Comparison of ENCODE assay signal across 9 mouse cellular contexts in the genomic region with DNA sequence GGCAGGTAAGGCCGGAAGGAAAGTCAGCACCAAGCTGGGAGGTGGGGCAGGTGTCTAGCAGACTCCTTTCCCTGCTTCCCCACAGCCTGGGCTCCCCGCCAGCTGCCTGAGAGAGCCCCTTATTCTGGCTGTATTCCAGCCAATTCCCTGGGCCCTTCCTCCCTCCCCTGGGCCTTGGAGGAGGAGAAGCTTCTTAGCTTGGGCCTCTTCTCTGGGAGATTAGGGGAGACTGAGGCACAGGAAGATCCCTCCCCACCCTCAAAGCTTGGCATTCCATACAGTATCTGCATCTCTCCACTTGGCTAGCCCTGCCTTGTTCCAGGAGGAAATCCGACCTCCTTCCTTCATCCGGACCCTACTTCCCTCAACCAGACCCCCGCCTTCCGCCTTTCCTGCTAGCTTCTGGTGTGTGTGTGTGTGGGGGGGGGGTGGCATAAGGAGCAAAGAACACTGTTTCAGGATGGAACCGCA. TPM values are rescaled to one million over a fixed set of nuclear protein-coding genes. Genes with fewer than 3 reads are reported as not detected.
DNase-seq lines count a peak whose midpoint lies in the region; ATAC-seq and TF ChIP-seq lines count a peak whose summit lies in the region.
"Had no signal": no experiment of that assay in that cellular context is flagged by ENCODE, and none has a peak within 500 bp of the region (broad histone marks: within the 10 kb centered on the region; RNA-seq: fewer than 3 reads in every experiment).

No protein-coding gene starts in this region.

- ATAC-seq in forebrain, postnatal 0 days = peak; percentile 2; the same call in 1 of the 2 replicates
- no peak for ATAC-seq in neural tube, embryonic 12.5 days (ENCODE audit: low FRiP score, low read depth)

- H3K27me3 ChIP-seq in forebrain, postnatal 0 days (ENCODE audit: insufficient read depth, low read length) = no peaks in the 10 kb centered on the region
- peaks cover 23% of the 10 kb centered on the region for H3K27me3 ChIP-seq in neural tube, embryonic 12.5 days (replicated peaks)

- peak overlapping the region; percentile 100 for H3K9ac ChIP-seq in forebrain, postnatal 0 days
- peak overlapping the region; percentile 99 for H3K9ac ChIP-seq in neural tube, embryonic 12.5 days

- DNase-seq in kidney, adult 18-20 months = peak; percentile 31
- no peak for DNase-seq in kidney, adult 9 months
- DNase-seq in forebrain, postnatal 0 days = peak; percentile 78
- peak; percentile 85 for DNase-seq in kidney, postnatal 10 days
- DNase-seq in spleen, postnatal 10 days (ENCODE audit: low spot score in 2 of 2) = no peak
- no peak for DNase-seq in natural killer cell, adult 2 months (ENCODE audit: low spot score in 2 of 2)

- WGBS in forebrain, postnatal 0 days = 2% methylated on average over 7 of the region's 7 CpGs
- WGBS in neural tube, embryonic 12.5 days = 19% methylated on average over 7 of the region's 7 CpGs

- TF ChIP-seq CTCF in forebrain, postnatal 0 days (IDR thresholded peaks at IDR 0.05; ENCODE audit: low read depth) = no peak

- H3K9me3 ChIP-seq in forebrain, postnatal 0 days (ENCODE audit: low read length) = no peaks in the 10 kb centered on the region
- H3K9me3 ChIP-seq in neural tube, embryonic 12.5 days = no peaks in the 10 kb centered on the region

- peaks cover 22% of the 10 kb centered on the region for H3K36me3 ChIP-seq in forebrain, postnatal 0 days (ENCODE audit: insufficient read depth)
- peaks cover 28% of the 10 kb centered on the region for H3K36me3 ChIP-seq in neural tube, embryonic 12.5 days

- peak overlapping the region; percentile 85 for H3K4me2 ChIP-seq in forebrain, postnatal 0 days (ENCODE audit: low read depth)
- peak overlapping the region; percentile 95 for H3K4me2 ChIP-seq in neural tube, embryonic 12.5 days (replicated peaks)

- peak overlapping the region; percentile 39 for H3K27ac ChIP-seq in brown adipose tissue, adult 24 weeks (replicated peaks; ENCODE audit: low read depth, low read length)
- peak overlapping the region; percentile 99 for H3K27ac ChIP-seq in forebrain, postnatal 0 days (ENCODE audit: low read depth, low read length)
- H3K27ac ChIP-seq in neural tube, embryonic 12.5 days = peak overlapping the region; percentile 48; the same call in 1 of the 2 replicates

- H3K4me1 ChIP-seq in brown adipose tissue, adult 24 weeks (ENCODE audit: control insufficient read depth, insufficient read depth, insufficient read length, low read length) = peaks cover 7% of the 10 kb centered on the region
- peaks cover 24% of the 10 kb centered on the region for H3K4me1 ChIP-seq in forebrain, postnatal 0 days (ENCODE audit: insufficient read depth)
- peaks cover 35% of the 10 kb centered on the region for H3K4me1 ChIP-seq in neural tube, embryonic 12.5 days

- H3K4me3 ChIP-seq in brown adipose tissue, adult 24 weeks (ENCODE audit: insufficient read depth, low read depth, low read length) = peak overlapping the region; percentile 79
- H3K4me3 ChIP-seq in forebrain, postnatal 0 days (ENCODE audit: low read depth, low read length) = peak overlapping the region; percentile 98
- peak overlapping the region; percentile 98 for H3K4me3 ChIP-seq in neural tube, embryonic 12.5 days

RNA-seq across cellular contexts. Expression of a gene that starts 1.6 kb away (rescaled TPM):
- 0.63 and 1.0 TPM in 2 replicates for polyA plus RNA-seq in brown adipose tissue, adult 24 weeks (2012; ENCODE audit: insufficient read depth, insufficient read length, missing spikeins)
- total RNA-seq in forebrain, postnatal 0 days (2014; rRNA removed) = 351 and 361 TPM in 2 replicates
- 26.2 and 26.9 TPM in 2 replicates for polyA plus RNA-seq in forebrain, postnatal 0 days (2015; fragmentation: Nextera tagmentation; extraction: Ambion mirVana)
- polyA plus RNA-seq in neural tube, embryonic 12.5 days (2016; fragmentation: Nextera tagmentation; extraction: Ambion mirVana) = 23.3 and 23.7 TPM in 2 replicates
- total RNA-seq: neutrophil, adult 5-6 weeks had no signal

RNA-seq across cellular contexts. Expression of a gene that starts 15.8 kb away (rescaled TPM):
- polyA plus RNA-seq in brown adipose tissue, adult 24 weeks (2012; ENCODE audit: insufficient read depth, insufficient read length, missing spikeins) = 57.5 and 78.8 TPM in 2 replicates
- 49.5 and 66.2 TPM in 2 replicates for total RNA-seq in forebrain, postnatal 0 days (2014; rRNA removed)
- 72.3 and 86.6 TPM in 2 replicates for polyA plus RNA-seq in forebrain, postnatal 0 days (2015; fragmentation: Nextera tagmentation; extraction: Ambion mirVana)
- polyA plus RNA-seq in neural tube, embryonic 12.5 days (2016; fragmentation: Nextera tagmentation; extraction: Ambion mirVana) = 75.2 and 86.1 TPM in 2 replicates

RNA-seq across cellular contexts. Expression of a gene that starts 24.0 kb away (rescaled TPM):
- polyA plus RNA-seq in brown adipose tissue, adult 24 weeks (2012; ENCODE audit: insufficient read depth, insufficient read length, missing spikeins) = 1.4 and 2.0 TPM in 2 replicates
- 2.2 and 3.7 TPM in 2 replicates for total RNA-seq in forebrain, postnatal 0 days (2014; rRNA removed)
- 8.7 and 12.4 TPM in 2 replicates for polyA plus RNA-seq in forebrain, postnatal 0 days (2015; fragmentation: Nextera tagmentation; extraction: Ambion mirVana)
- polyA plus RNA-seq in neural tube, embryonic 12.5 days (2016; fragmentation: Nextera tagmentation; extraction: Ambion mirVana) = 7.0 and 7.6 TPM in 2 replicates

RNA-seq across cellular contexts. Expression of a gene that starts 38.2 kb away (rescaled TPM):
- polyA plus RNA-seq in brown adipose tissue, adult 24 weeks (2012; ENCODE audit: insufficient read depth, insufficient read length, missing spikeins) = 397 and 609 TPM in 2 replicates
- 96.3 and 114 TPM in 2 replicates for total RNA-seq in forebrain, postnatal 0 days (2014; rRNA removed)
- 120 and 129 TPM in 2 replicates for polyA plus RNA-seq in forebrain, postnatal 0 days (2015; fragmentation: Nextera tagmentation; extraction: Ambion mirVana)
- 148 and 162 TPM in 2 replicates for polyA plus RNA-seq in neural tube, embryonic 12.5 days (2016; fragmentation: Nextera tagmentation; extraction: Ambion mirVana)

RNA-seq across cellular contexts. Expression of a gene that starts 52.7 kb away (rescaled TPM):
- not detected in 2 replicates for polyA plus RNA-seq in brown adipose tissue, adult 24 weeks (2012; ENCODE audit: insufficient read depth, insufficient read length, missing spikeins)
- 306 and 418 TPM in 2 replicates for total RNA-seq in forebrain, postnatal 0 days (2014; rRNA removed)
- polyA plus RNA-seq in forebrain, postnatal 0 days (2015; fragmentation: Nextera tagmentation; extraction: Ambion mirVana) = 118 and 121 TPM in 2 replicates
- polyA plus RNA-seq in neural tube, embryonic 12.5 days (2016; fragmentation: Nextera tagmentation; extraction: Ambion mirVana) = 152 and 171 TPM in 2 replicates

Comparison
In these comparisons a context has a peak if more than half of its experiments do, and no peak if none do; other contexts are left out.
1. DNase-seq: peak in kidney, adult 18-20 months (single experiment), forebrain, postnatal 0 days (single experiment) and kidney, postnatal 10 days (single experiment); none in kidney, adult 9 months (single experiment), spleen, postnatal 10 days (0 of 2) and natural killer cell, adult 2 months (0 of 2).
2. H3K27ac ChIP-seq: peak in every context shown above with its lines; median percentile 99 in forebrain, postnatal 0 days; 48 in neural tube, embryonic 12.5 days; 39 in brown adipose tissue, adult 24 weeks.
3. RNA of a gene that starts 1.6 kb away (polyA plus RNA-seq): 26.2 to 26.9 TPM in forebrain, postnatal 0 days and 23.3 to 23.7 TPM in neural tube, embryonic 12.5 days; 0.63 to 1.0 TPM in brown adipose tissue, adult 24 weeks; every median in the first group is over 10 times any median in the second.
4. Peak in every context shown above with its lines, with median percentiles within 50 percentile points of each other: H3K4me3 ChIP-seq.